Mouse (Mus musculus) induced T-regulatory cell, adult 2 months (primary cell): ENCODE data around the gene Trim30b.
"Not testable (repeated sequence)": the region's sequence is repeated elsewhere in the genome, so short reads cannot be mapped to it uniquely, and the experiment has no call there.

Experiments used
- DNase-seq: peaks from one replicate; pipeline ENCODE4 v3.0.0-alpha.2; 2012; ENCODE audit warnings: low read depth

The Trim30b gene

DNA sequence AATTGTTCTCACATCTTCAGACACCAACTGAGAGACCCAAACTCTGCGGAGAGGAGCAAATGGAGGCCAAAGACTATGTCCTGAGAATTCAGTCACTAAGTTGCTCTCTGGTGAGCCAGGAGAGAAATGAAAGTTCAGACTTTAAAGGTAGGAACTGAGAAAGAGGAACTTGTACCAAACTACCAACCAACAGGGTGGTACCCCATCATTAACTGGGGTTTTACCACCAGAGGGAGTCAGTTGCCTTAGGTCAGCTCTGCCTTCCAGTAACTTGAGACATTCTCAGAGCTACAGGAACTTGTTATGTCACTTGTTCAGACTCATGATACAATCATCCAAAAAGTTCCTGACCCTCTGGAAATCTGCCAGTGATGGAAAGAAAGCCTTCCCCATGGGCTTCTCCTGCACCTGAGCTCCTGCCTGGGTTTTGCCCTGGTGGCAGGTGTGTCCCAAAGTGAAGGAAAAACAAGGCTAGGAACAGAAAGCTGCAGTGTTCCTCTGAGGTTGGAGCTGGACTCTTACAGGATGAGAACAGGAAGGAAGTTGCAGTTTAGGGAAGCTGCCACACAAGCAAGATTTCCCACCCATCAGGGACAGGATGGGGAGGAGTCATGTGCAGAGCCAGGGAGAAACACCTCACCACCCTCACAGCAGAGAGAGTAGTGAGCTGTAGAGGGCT is at the start of gene Trim30b:
TSS of gene Trim30b (minus strand) at position 149 of the 679 bp plus-strand sequence.
- peak; percentile 64 for DNase-seq

DNA sequence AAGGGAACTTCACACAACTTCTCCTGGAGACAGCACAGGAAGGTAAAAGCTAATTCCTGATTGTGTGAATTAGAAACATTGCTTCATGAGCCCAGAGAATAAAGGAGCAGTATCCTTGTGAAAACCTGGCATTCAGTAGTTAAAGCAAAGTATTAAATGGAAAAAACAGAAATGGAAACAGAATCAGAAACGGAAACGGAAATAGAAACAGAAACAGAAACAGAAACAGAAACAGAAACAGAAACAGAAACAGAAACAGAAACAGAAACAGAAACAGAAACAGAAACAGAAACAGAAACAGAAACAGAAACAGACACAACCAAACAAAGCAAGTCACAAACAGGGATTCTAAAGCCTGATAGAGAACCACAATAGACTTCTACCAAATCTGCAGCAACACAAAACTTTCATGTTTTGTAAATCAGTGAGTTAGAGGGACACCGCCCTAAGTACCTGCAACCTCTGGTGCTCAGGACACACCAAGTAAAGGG is 34.8 kb upstream of the Trim30b start:
- peak; percentile 47 for DNase-seq

DNA sequence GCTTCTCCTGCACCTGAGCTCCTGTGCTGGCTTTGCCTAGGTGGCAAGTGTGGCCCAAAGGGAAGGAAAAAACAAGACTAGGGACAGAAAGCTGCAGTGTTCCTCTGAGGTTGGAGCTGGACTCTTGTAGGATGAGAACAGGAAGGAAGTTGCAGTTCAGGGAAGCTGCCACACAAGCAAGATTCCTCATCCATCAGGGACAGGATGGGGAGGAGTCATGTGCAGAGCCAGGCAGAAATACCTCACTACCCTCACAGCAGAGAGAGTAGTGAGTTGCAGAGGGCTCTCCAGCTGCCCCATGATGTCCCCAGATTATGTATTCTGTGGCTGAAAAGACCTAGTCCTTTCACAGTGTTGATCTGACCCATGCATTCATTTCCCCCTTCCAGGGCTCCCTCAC is 31.5 kb upstream of the Trim30b start:
- peak; percentile 7 for DNase-seq

DNA sequence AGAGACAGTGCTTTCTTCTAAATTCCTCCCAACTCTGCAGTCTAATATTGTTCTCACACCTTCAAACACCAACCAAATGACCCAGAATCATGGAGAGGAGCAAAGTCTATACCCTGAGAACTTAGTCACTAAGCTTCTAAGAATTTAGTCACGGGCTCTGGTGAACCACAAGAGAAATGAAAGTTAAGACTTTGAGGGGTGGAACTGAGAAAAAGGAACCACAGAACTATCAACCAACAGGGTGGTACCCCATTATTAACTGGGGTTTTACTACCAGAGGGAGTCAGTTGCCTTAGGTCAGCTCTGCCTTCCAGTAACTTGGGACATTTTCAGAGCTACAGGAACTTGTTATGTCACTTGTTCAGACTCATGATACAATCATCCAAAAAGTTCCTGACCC is 31.0 kb upstream of the Trim30b start, which contains the start of gene Trim30c:
TSS of gene Trim30c (minus strand) at position 140 of the 400 bp plus-strand sequence.
- DNase-seq: peak; percentile 19

DNA sequence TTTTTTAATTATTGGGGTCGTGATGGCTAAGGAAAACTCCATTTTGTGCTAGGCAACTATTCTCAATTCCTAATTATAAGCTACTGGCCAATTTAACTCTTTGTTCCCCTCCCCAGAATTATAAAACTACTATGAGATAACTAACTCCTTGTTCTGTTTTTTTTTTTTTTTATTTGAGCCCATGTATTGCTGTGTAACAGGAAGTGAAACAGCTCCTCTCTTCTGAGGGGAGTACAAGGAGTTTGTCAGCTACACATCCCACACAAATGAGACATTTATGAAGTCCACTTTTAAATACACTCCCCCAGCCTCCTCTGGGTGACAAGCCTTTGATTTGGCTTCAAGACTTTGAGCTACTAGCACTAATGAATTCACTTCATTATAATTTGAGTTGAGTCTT is 28.8 kb upstream of the Trim30b start:
- no peak for DNase-seq

DNA sequence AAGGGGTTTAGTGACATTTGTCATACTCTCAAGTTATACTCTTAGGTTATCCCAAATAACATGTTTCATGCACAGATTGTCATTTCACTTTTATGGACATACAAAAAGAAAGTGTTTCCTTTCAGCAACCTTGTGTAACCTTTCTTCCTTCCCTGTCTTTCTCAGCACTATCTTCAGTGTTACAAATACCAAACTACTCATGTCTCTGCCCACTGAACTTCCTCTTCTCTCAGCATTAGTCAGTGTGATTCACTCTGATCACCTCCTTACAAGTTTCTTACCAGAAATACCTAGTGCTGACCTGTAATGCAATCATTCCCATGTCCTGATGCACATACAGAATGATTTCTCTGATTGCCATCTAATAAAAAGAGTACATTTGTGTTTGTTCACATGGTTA is 3.3 kb downstream of the Trim30b start:
- no peak for DNase-seq

DNA sequence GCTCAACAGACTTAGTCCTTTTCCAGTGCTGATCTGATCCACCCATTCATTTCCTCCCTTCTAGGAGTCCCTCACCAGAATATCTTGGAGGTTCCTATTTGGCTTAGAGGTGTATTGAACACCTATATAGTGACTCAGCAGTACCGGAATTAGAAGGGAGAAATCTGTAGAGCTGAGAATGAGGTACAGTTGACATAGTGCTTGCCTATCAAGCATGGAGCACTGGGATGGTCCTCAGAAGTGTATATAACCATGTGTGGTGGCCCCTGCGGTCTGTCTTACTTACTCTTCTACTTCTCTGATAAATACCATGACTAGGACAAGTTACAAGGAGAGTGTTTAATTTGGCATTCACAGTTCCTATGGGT is 16.1 kb downstream of the Trim30b start:
- DNase-seq: no peak

DNA sequence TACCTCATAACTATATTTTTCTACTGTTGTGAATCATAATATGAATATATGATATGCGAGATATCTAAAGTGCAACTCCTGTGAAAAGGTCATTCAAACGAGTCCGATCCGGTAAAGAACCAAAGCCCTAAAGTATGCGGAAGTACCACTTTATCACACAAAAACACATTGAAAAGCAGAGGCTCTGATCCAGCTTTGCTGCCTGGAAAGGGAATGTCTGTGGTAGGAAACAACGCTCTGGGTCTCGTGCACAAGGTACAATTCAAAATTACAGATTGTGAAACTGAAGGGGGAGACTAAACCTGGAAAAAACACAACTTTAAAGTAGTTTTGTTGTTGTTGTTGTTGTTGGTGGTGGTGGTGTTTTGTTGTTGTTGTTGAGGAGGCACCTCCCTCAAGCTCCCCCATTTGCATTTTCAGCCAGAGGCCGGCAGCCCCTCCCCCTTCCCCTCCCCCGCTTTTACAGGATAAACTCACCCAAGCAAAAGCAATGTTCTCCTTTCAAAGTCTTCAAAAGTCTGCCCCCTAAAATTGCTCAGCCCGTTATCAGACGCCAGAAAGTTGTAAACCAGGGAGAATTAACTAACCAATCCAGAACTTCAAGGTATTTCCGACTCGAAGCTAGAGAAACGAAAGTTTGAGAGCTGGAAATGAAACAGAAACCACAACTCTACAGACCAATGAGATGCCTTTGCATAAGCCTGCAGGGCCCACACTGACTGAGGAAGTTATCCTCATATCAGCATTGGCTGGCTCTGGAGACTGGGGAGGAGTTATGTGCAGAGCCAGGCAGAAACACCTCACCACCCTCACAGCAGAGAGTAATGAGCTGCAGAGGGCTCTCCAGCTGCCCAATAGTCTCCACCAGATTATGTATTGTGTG is 16.7 kb downstream of the Trim30b start, which contains the start of gene Trim12c:
TSS of gene Trim12c (minus strand) at position 646 of the 883 bp plus-strand sequence.
- peak; percentile 96 for DNase-seq

DNA sequence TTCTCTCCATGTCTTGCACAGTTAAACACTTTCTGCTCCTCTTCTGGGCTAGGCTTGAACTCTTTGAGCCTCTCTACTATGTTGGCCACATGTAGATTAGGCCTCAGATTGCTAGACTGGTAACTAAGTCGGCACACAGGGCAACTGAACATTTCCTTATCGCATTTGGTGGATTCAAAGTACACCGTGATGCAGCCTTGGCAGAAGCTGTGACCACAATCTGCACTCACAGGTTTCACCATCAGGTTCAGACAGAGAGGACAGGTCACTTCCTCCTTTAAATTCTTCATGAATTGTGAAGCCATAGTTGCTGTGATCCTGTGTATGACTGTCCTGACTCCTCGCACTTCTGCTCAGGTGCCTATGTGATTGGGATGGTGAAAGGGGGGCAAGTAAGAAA is 21.6 kb downstream of the Trim30b start:
- DNase-seq: not testable (repeated sequence)

DNA sequence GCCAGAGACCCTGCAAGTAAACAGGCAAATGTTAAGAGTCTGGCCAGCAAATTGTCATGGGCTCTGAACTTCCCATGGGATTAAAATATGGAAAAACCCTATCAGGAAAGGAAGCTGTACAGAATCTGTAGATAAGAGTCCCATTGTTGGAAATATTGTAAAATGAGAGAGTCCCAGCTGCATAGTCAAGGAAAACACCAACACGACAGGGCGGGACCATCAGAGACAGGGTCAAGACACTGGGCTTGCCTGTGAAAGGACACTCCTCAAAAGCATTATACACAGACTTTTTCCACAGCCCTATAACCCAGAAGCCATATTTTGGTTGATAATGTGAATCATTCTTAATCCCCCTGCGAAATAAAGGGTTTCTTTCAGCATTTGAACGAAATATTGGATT is 28.9 kb downstream of the Trim30b start:
- not testable (repeated sequence) for DNase-seq

DNA sequence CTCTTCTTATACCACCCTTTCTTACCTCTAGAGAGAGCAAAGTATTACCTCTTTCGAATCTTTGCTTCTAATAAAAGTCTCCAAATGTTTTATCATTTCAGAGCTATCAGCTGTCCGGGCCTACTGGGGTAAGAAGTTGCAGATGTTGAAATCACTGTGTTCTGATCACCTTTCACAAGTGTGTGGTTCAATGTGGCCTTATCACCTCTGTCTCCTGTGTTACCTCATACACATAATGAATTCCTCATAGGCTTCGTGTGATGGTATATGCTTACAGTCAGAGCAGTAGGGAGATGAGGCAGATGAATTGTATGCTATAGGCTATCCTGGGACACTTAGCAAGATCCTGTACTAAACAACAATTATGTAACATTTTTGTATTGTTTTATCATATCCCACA is 34.1 kb downstream of the Trim30b start:
- DNase-seq: not testable (repeated sequence)

DNA sequence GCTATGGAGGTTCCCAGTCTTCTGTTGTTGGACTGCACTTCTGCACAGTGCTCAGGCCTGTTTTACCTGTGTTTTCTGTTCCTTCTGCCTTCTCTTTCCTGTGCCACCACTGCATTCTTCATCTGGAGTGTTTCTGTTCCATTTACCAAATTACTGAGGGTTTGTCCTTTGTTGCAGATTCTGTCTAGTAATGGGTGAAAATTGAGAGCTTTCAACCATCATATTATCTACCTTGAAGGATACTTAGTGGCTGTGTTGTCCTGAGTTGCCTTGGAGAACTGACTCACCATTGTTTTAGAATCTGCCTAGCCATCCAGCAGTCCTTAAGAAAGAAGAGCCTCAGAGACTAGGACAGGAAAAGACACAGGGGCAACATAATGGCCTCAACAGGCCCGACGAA is 40.5 kb downstream of the Trim30b start, which contains the start of gene Trim34b:
TSS of gene Trim34b (plus strand) at position 301 of the 400 bp plus-strand sequence.
- not testable (repeated sequence) for DNase-seq

DNA sequence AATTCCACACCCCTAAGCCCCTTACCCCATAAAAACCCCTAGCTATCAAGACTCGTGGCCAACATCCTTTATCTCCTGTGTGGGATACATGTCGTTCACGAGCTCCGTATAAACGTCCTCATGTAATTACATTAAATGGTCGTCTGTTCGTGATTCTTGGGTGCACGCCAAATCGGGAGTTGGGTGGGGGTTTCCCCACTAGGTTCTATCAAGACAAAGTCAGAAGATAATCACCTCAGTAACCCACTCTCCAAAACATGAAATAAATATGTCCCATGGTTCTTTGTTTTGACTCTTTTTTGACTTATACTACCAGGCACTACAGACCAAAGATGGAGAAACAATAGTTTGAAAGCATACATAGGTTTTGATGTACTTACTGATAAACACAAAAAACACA is 47.7 kb downstream of the Trim30b start:
- DNase-seq: peak; percentile 36

DNA sequence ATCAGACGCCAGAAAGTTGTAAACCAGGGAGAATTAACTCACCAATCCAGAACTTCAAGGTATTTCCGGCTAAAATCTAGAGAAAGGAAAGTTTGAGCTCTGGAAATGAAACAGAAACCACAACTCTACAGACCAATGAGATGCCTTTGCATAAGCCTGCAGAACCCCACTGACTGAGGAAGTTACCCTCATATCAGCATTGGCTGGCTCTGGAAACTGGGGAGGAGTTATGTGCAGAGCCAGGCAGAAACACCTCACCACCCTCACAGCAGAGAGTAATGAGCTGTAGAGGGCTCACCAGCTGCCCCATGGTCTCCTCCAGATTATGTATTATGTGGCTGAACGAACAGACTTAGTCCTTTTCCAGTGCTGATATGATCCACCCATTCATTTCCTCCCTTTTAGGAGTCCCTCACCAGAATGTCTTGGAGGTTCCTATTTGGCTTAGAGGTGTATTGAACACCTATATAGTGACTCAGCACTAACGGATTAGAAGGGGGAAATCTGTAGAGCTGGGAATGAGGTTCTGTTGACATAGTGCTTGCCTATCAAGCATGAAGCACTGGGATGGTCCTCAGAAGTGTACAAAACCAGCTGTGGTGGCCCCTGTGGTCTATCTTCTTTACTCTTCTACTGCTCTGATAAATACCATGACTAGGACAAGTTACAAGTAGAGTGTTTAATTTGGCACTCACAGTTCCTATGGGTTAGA is 54.2 kb downstream of the Trim30b start, which contains the start of gene Trim12a:
TSS of gene Trim12a (minus strand) at position 98 of the 712 bp plus-strand sequence.
- DNase-seq: peak; percentile 43

DNA sequence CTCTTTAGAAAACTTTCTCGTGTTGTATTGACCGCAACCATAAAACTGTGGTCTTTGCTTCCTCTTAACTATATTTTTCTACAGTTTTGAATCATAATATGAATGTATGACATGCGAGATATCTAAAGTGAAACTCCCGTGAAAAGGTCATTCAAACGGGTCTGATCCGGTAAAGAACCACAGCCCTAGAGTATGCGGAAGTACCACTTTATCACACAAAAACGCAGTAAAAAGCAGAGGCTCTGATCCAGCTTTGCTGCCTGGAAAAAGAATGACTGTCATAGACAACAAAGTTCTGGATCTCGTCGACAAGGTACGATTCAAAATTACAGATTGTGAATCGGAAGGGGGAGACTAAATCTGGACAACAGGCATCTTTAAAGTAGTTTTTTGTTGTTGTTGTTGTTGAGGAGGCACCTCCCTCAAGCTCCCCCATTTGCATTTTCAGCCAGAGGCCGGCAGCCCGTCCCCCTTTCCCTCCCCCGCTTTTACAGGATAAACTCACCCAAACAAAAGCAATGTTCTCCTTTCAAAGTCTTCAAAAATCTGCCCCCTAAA is 54.8 kb downstream of the Trim30b start:
- peak; percentile 89 for DNase-seq
